Mouse (Mus musculus): ENCODE measurements around the gene Dab1.

DNA sequence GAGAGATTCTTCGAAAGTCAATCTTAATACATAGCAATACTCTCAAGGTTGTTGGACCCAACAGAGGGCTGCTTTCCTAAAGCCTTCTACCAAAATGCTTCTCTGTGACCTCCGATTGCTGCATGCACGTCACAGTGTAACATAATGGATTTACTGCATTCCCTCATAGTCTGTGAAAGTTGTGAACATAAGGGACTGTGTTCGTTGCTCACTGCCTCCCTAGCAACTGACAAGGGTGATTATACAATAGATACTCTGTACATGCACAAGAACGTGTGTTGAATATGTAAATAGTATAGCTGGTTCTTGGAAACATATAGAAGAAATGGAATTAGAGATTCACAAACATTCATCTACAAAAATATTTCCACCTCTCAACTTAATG is 651.0 kb downstream of the Dab1 start:
- TF ChIP-seq POLR2A (IDR thresholded peaks at IDR 0.05; ENCODE audit: borderline replicate concordance, control insufficient read depth, low read depth, low read length) (no peak), CTCF (IDR thresholded peaks at IDR 0.05; ENCODE audit: control insufficient read depth, insufficient read depth, low read length) (no peak)
